Mouse (Mus musculus): ENCODE data around the gene Rps28.

The Rps28 gene

GRCm38 (mm10) chr17:33811142-33811516, 13.2 kb downstream of the Rps28 start:
- no peak for DNase-seq

- peak; percentile 89 for DNase-seq
These were observed 13.8 kb downstream of the Rps28 start, which contains the start of gene Kank3 for GRCm38 (mm10) chr17:33810334-33811141. Gene Kank3 (plus strand): TSS chr17:33810519.

- DNase-seq = no peak
These were observed 16.2 kb downstream of the Rps28 start for GRCm38 (mm10) chr17:33808192-33808591.

- DNase-seq = no peak
These were observed 17.0 kb downstream of the Rps28 start for GRCm38 (mm10) chr17:33807181-33807888.

GRCm38 (mm10) chr17:33804745-33805144, 19.6 kb downstream of the Rps28 start:
- DNase-seq = no peak

- DNase-seq = no peak
These were observed 20.2 kb downstream of the Rps28 start for GRCm38 (mm10) chr17:33804205-33804604.

- no peak for DNase-seq
These were observed 22.1 kb downstream of the Rps28 start for GRCm38 (mm10) chr17:33802221-33802620.

- no peak for DNase-seq
These were observed 25.1 kb downstream of the Rps28 start for GRCm38 (mm10) chr17:33799277-33799676.

- DNase-seq = no peak
These were observed 26.1 kb downstream of the Rps28 start for GRCm38 (mm10) chr17:33798306-33798705.

- DNase-seq = no peak
These were observed 35.6 kb downstream of the Rps28 start for GRCm38 (mm10) chr17:33788732-33789131.

GRCm38 (mm10) chr17:33786375-33786774, 38.0 kb downstream of the Rps28 start:
- no peak for DNase-seq

- no peak for DNase-seq
These were observed 39.4 kb downstream of the Rps28 start for GRCm38 (mm10) chr17:33784939-33785338.

GRCm38 (mm10) chr17:33783408-33783807, 41.0 kb downstream of the Rps28 start:
- no peak for DNase-seq

GRCm38 (mm10) chr17:33782067-33782466, 42.3 kb downstream of the Rps28 start:
- no peak for DNase-seq

- DNase-seq = peak; percentile 82
These were observed 43.0 kb downstream of the Rps28 start, which contains the start of gene Angptl4 for GRCm38 (mm10) chr17:33781124-33781977. Gene Angptl4 (minus strand): TSS chr17:33781830.

GRCm38 (mm10) chr17:33780431-33780830, 43.9 kb downstream of the Rps28 start:
- DNase-seq = no peak

GRCm38 (mm10) chr17:33779967-33780295, 44.4 kb downstream of the Rps28 start:
- no peak for DNase-seq

- no peak for DNase-seq
These were observed 44.9 kb downstream of the Rps28 start for GRCm38 (mm10) chr17:33779271-33779966.

- DNase-seq = no peak
These were observed 49.1 kb downstream of the Rps28 start for GRCm38 (mm10) chr17:33775287-33775686.

- DNase-seq = no peak
These were observed 49.7 kb downstream of the Rps28 start for GRCm38 (mm10) chr17:33774573-33775155.

- DNase-seq = no peak
These were observed 50.3 kb downstream of the Rps28 start for GRCm38 (mm10) chr17:33773871-33774572.

- no peak for DNase-seq
These were observed 50.9 kb downstream of the Rps28 start for GRCm38 (mm10) chr17:33773426-33773825.

Measured in thymus, postnatal 25 days (tissue).